Mouse (Mus musculus): Measurements from ENCODE around the gene Stim2. TPM values are rescaled to one million over a fixed set of nuclear protein-coding genes. Genes with fewer than 3 reads are reported as not detected.

The Stim2 gene
- total and polyA plus RNA-seq, 3 experiments = 16.8 to 21.5 (median 18.2) TPM

DNA sequence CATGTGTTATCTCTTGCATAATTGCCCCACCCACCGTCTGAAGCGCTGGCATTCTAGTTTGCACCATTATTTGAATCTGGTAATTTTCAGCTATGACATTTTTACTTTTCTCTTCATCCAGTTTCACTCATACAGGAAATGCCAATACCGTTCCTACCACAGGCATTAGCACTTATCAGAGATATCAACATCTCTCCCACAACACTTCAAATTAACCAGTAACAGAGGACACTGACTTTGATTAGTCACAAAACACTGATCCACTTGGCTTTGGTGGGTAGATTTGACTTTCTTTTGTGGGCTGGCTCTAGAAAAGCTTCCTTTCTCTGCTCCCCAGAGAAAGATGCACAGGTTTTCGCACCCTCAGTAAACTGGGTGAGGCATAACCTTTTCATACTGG lies 3.7 kb upstream of the Stim2 start:
- Histone ChIP-seq H3K4me3 (replicated peaks in 1 of 3; ENCODE audit: low read depth in 2 of 3, low read length in 2 of 3, poor library complexity in 1 of 3) (no peak overlapping the region), H3K79me2 (replicated peaks; ENCODE audit: control insufficient read depth, extremely low read depth, insufficient read depth, poor library complexity, severe bottlenecking) (0 out of 2 replicates have a peak, but pooled peaks cover 2% of the 10 kb centered on the region), H3K4me2 (ENCODE audit: insufficient read depth, low read depth, poor library complexity, severe bottlenecking) (peak overlapping the region; percentile 74), H3K9me3 (replicated peaks; ENCODE audit: low read length) (no peaks in the 10 kb centered on the region), H3K27ac (ENCODE audit: insufficient read depth, low read depth) (no peak overlapping the region), H3K4me1 (ENCODE audit: control insufficient read depth in 1 of 2, insufficient read depth in 2 of 2) (peaks cover 16 to 49% of the 10 kb centered on the region in 2 experiments), H3K27me3 (replicated peaks) (no peaks in the 10 kb centered on the region), H3K9ac (ENCODE audit: insufficient read depth, low read depth) (no peak overlapping the region), H3K36me3 (replicated peaks in 1 of 2; ENCODE audit: control insufficient read depth in 1 of 2, insufficient read depth in 1 of 2, low read length in 1 of 2) (no peaks in the 10 kb centered on the region)
- no peak for DNase-seq (ENCODE audit: extremely low read depth)
- dilution Hi-C loops (cut with MboI; ENCODE audit: extremely low pct_ligation_motif_present, extremely low pct_unique_long_range_greater_than_20kb, low sequenced_read_pairs) = no loop called here
- TF ChIP-seq RCOR1 (conservative IDR thresholded peaks at IDR 0.05; ENCODE audit: low read depth, low read length) (no peak), MAX (IDR thresholded peaks at IDR 0.05; ENCODE audit: low read length) (no peak), MAFK (IDR thresholded peaks at IDR 0.05; ENCODE audit: insufficient replicate concordance, low read length) (no peak), CHD2 (IDR thresholded peaks at IDR 0.05; ENCODE audit: low read length) (no peak), NRF1 (IDR thresholded peaks at IDR 0.05; ENCODE audit: low read depth, low read length) (no peak), HCFC1 (IDR thresholded peaks at IDR 0.05; ENCODE audit: low read depth, low read length) (no peak), POLR2A (IDR thresholded peaks at IDR 0.05; ENCODE audit: low read depth, low read length) (no peak), USF1 (IDR thresholded peaks at IDR 0.05; ENCODE audit: low read depth, low read length) (no peak), GABPA (IDR thresholded peaks at IDR 0.05; ENCODE audit: insufficient replicate concordance, low read depth, low read length) (no peak), USF2 (conservative IDR thresholded peaks at IDR 0.05; ENCODE audit: low read depth, low read length) (no peak), ZNF384 (IDR thresholded peaks at IDR 0.05; ENCODE audit: low read depth, low read length) (no peak), CTCF (conservative IDR thresholded peaks at IDR 0.05 in 1 of 2, IDR thresholded peaks at IDR 0.05 in 1 of 2; ENCODE audit: low read depth in 2 of 2, low read length in 2 of 2) (no peak), NELFE (IDR thresholded peaks at IDR 0.05; ENCODE audit: low read depth, low read length) (no peak), MAZ (IDR thresholded peaks at IDR 0.05; ENCODE audit: low read depth, low read length) (no peak), EP300 (IDR thresholded peaks at IDR 0.05; ENCODE audit: low read length) (no peak), ZC3H11A (IDR thresholded peaks at IDR 0.05; ENCODE audit: low read depth, low read length) (no peak), UBTF (IDR thresholded peaks at IDR 0.05; ENCODE audit: low read depth, low read length) (no peak), IRF4 (IDR thresholded peaks at IDR 0.05; ENCODE audit: low read depth, low read length) (no peak), ZMIZ1 (IDR thresholded peaks at IDR 0.05; ENCODE audit: low read depth, low read length) (no peak)
- in situ Hi-C loops (cut with MboI; ENCODE audit: low pct_ligation_motif_present, low pct_unique_long_range_greater_than_20kb, low sequenced_read_pairs) = no loop called here

DNA sequence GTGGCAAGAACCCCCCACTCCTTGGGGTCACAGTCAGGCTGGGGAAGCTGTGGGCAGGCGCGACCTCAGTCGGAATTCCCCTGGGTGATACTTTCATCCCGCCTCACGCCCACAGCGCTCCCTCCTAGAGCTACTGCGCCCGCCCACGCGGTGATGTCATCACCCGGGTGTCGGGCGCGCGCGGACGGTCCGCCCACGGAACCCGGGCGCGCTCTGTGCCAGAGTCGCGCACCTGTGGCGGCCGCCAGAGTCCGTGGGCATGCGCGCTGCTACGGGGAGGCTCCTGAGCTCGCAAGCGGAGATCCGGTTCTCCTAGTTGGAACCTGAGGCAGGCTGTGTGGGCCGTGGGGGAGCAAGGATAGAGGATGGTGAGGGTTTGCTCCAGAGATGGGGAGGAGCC lies 3.0 kb upstream of the Stim2 start:
- peak; percentile 63 for DNase-seq (ENCODE audit: extremely low read depth)
- TF ChIP-seq KAT2A (IDR thresholded peaks at IDR 0.05; ENCODE audit: insufficient replicate concordance, low read length) (no peak), MEF2A (IDR thresholded peaks at IDR 0.05; ENCODE audit: borderline replicate concordance, low read depth, low read length) (no peak), MAX (IDR thresholded peaks at IDR 0.05; ENCODE audit: low read length) (0 out of 2 replicates have a peak, but pooled peaks have one; percentile 30), ELF1 (IDR thresholded peaks at IDR 0.05; ENCODE audit: low read depth, low read length) (0 out of 2 replicates have a peak, but pooled peaks have one; percentile 12), TBP (conservative IDR thresholded peaks at IDR 0.05; ENCODE audit: low read depth, low read length) (no peak), EP300 (IDR thresholded peaks at IDR 0.05; ENCODE audit: low read length) (peak; percentile 65), SMC3 (IDR thresholded peaks at IDR 0.05; ENCODE audit: low read depth, low read length) (no peak), MAZ (IDR thresholded peaks at IDR 0.05; ENCODE audit: low read depth, low read length) (peak; percentile 3; the same call in 1 of the 2 replicates), CTCF (conservative IDR thresholded peaks at IDR 0.05 in 1 of 2, IDR thresholded peaks at IDR 0.05 in 1 of 2; ENCODE audit: low read depth in 2 of 2, low read length in 2 of 2) (no peak), CHD2 (IDR thresholded peaks at IDR 0.05; ENCODE audit: low read length) (no peak), POLR2A (IDR thresholded peaks at IDR 0.05; ENCODE audit: low read depth, low read length) (peak; percentile 60), UBTF (IDR thresholded peaks at IDR 0.05; ENCODE audit: low read depth, low read length) (no peak), BHLHE40 (IDR thresholded peaks at IDR 0.05; ENCODE audit: low read depth, low read length) (0 out of 2 replicates have a peak, but pooled peaks have one; percentile 12), HCFC1 (IDR thresholded peaks at IDR 0.05; ENCODE audit: low read depth, low read length) (peak; percentile 46), RAD21 (IDR thresholded peaks at IDR 0.05; ENCODE audit: low read depth, low read length) (no peak), USF1 (IDR thresholded peaks at IDR 0.05; ENCODE audit: low read depth, low read length) (no peak), NRF1 (IDR thresholded peaks at IDR 0.05; ENCODE audit: low read depth, low read length) (peak; percentile 91), NELFE (IDR thresholded peaks at IDR 0.05; ENCODE audit: low read depth, low read length) (no peak), TCF12 (IDR thresholded peaks at IDR 0.05; ENCODE audit: low read depth, low read length) (peak; percentile 67), USF2 (conservative IDR thresholded peaks at IDR 0.05; ENCODE audit: low read depth, low read length) (no peak), E2F4 (IDR thresholded peaks at IDR 0.05; ENCODE audit: insufficient replicate concordance, low read depth, low read length) (no peak), GABPA (IDR thresholded peaks at IDR 0.05; ENCODE audit: insufficient replicate concordance, low read depth, low read length) (no peak)
- Histone ChIP-seq H3K36me3 (replicated peaks in 1 of 2; ENCODE audit: control insufficient read depth in 1 of 2, insufficient read depth in 1 of 2, low read length in 1 of 2) (no peaks in the 10 kb centered on the region), H3K9ac (ENCODE audit: insufficient read depth, low read depth) (peak overlapping the region; percentile 45), H3K4me1 (ENCODE audit: control insufficient read depth in 1 of 2, insufficient read depth in 2 of 2) (peaks cover 15 to 50% of the 10 kb centered on the region in 2 experiments), H3K9me3 (replicated peaks; ENCODE audit: low read length) (no peaks in the 10 kb centered on the region), H3K4me2 (ENCODE audit: insufficient read depth, low read depth, poor library complexity, severe bottlenecking) (peak overlapping the region; percentile 74), H3K27ac (ENCODE audit: insufficient read depth, low read depth) (no peak overlapping the region), H3K4me3 (replicated peaks in 1 of 3; ENCODE audit: low read depth in 2 of 3, low read length in 2 of 3, poor library complexity in 1 of 3) (peak overlapping the region; percentile 54 to 68 (median 60)), H3K27me3 (replicated peaks) (no peaks in the 10 kb centered on the region), H3K79me2 (replicated peaks; ENCODE audit: control insufficient read depth, extremely low read depth, insufficient read depth, poor library complexity, severe bottlenecking) (peaks cover 10% of the 10 kb centered on the region; the same call in 1 of the 2 replicates)
- dilution Hi-C loops (cut with MboI; ENCODE audit: extremely low pct_ligation_motif_present, extremely low pct_unique_long_range_greater_than_20kb, low sequenced_read_pairs) (no loop called here), in situ Hi-C loops (cut with MboI; ENCODE audit: low pct_ligation_motif_present, low pct_unique_long_range_greater_than_20kb, low sequenced_read_pairs) (loop anchor here (5.0 kb wide), 1 partner anchor 107 kb away; no protein-coding TSS in a partner anchor)

Measured in CH12.LX (cell line).